Mouse (Mus musculus) urinary bladder, postnatal 36 days (tissue): ENCODE results near the gene Nup214.

ENCODE experiments used
- DNase-seq, 2 experiments: peaks; one replicate each; pipeline ENCODE4 v3.0.0; 2022; ENCODE audit warnings: low spot score in 2 of 2, mixed read lengths in 1 of 2

Gene Nup214

GRCm38 (mm10) chr2:32045375-32045774 lies 71.1 kb downstream of the Nup214 start:
- DNase-seq, result no peak

DNA sequence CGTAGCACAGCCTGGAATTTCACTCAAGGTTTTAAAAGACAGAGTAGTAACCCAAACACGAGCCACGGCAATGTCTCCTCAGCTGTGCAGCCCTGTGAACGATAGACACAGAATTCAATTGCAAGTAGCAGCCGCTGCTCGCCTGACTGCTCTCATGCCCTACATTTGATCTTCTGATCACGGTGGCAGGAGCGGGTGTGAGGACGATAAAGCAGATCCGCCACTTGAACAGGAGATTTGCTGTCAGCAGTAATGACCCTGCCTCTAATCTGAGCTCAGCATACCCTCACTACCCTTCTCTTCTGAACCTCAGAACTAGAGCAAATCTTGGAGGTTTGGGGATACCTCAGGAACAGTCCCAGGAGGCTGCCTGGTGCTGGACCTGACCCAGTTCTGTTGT lies 71.8 kb downstream of the Nup214 start:
- no peak for DNase-seq

GRCm38 (mm10) chr2:32047323-32047722 lies 73.1 kb downstream of the Nup214 start:
- no peak for DNase-seq

DNA sequence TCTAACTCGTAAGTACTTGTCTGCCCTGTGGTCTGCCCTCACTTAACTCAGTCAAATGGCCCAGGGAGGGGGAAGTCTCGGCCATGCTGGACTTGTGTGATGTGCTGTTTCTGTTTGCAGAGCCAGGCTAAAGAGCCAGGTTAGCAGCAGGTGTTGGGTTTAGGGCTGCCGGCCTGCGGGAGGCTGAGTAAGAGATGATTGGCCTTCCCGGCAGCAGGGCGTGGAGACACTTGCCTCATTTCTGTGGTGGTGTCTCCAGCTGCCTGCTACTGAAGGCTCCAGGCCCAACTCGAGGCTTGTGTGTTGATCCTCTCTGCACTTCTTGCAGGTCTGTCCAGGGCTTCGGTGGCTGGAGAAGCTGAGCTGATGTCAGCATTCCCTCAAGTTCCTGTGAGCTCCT lies 77.6 kb downstream of the Nup214 start:
- DNase-seq, result no peak

DNA sequence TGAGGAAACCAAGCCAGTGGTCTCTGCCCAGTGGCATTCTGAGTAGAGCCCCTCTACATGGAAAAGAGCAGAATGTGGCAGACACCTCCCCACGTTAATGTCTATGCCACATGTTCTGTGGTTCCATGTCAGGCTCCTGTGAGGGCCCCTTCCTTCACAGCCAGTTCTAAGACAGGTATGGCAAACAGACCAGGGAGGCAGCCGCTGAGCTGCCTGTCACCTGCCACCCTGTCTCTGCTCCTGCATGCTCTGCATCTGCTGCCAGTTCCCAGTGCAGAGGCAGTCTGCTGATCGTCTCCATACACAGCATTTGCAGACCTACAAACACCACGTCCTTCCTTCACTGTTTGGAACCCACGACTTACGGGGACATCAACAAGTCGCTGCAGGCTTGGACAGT lies 78.2 kb downstream of the Nup214 start:
- DNase-seq, result no peak

GRCm38 (mm10) chr2:32055357-32055965 lies 81.2 kb downstream of the Nup214 start:
- DNase-seq, result no peak

DNA sequence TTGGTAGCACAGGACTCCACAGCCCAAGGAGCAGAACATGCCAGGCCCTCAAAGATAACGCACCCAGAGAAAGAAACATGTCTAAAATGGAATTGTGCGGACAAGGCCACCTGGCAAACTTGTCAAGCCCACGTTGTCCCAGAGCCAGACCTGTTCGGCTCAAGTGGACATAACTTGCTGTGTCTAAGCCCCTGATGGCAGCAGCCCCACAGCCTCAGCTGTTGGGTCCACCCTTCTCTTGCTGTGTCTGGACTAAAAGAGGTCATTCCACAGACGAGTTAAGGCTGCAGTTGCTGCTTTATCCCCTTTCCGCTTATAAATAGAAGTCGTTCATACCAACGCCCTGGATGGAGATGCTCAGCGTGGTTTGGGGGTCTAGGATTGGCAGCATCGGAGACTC lies 82.3 kb downstream of the Nup214 start:
- DNase-seq, result no peak

GRCm38 (mm10) chr2:32057360-32057759 lies 83.1 kb downstream of the Nup214 start:
- DNase-seq, result no peak

DNA sequence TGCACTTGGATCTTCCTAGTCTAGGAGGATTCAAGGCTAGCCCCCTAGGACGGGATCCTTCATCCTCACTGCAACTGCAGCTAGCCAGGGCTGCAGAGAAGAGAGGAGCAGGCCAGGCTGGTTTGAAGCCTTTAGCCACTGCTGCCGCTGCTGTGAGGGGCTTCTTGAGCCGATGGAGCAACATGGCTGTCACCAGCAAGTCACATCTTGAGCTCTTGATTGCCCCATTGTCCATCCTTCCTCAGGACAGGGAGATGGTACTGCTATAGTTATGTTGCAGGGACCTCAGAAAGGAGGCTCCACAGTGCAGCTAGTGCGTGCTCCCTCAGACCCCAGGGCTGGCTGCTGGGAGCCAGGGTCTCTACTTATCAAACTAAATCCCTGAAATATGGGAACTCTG lies 83.6 kb downstream of the Nup214 start:
- no peak for DNase-seq

- no peak for DNase-seq
These were observed 84.0 kb downstream of the Nup214 start for GRCm38 (mm10) chr2:32058241-32058640.

GRCm38 (mm10) chr2:32058716-32059115 lies 84.5 kb downstream of the Nup214 start:
- DNase-seq, result no peak

- no peak for DNase-seq
These were observed 85.4 kb downstream of the Nup214 start for GRCm38 (mm10) chr2:32059613-32060012.

DNA sequence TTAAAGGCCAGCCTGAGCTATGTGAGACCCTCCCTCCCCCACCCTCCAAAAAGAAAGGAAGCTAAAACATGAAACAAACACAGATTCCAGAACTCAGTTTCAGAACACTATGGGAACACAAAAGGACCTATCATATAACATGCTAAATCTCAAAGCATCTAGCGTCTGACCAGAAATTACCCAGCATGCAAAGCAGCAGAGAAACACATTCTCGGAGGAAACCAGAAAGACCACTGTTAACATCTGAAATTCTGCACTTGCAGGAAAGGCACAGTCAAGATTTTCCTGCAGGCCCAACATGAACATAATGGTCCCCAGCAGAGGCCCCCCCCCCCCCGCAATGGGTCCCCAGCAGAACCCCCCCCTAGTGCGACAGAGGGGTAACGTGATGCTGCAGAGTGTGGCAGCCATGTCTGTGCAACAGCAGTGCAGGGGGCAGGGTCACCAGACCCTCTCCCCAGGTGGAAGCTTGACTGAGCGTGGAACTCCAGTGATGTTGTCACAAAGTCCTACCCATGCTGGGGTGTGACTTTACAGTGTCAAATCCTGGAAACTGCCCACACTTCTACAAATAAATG lies 86.1 kb downstream of the Nup214 start:
- no peak for DNase-seq

GRCm38 (mm10) chr2:32061189-32061588 lies 87.0 kb downstream of the Nup214 start:
- no peak for DNase-seq

- DNase-seq, result no peak
These were observed 87.7 kb downstream of the Nup214 start for GRCm38 (mm10) chr2:32061722-32062505.

GRCm38 (mm10) chr2:32062626-32063410 lies 88.6 kb downstream of the Nup214 start:
- no peak for DNase-seq

DNA sequence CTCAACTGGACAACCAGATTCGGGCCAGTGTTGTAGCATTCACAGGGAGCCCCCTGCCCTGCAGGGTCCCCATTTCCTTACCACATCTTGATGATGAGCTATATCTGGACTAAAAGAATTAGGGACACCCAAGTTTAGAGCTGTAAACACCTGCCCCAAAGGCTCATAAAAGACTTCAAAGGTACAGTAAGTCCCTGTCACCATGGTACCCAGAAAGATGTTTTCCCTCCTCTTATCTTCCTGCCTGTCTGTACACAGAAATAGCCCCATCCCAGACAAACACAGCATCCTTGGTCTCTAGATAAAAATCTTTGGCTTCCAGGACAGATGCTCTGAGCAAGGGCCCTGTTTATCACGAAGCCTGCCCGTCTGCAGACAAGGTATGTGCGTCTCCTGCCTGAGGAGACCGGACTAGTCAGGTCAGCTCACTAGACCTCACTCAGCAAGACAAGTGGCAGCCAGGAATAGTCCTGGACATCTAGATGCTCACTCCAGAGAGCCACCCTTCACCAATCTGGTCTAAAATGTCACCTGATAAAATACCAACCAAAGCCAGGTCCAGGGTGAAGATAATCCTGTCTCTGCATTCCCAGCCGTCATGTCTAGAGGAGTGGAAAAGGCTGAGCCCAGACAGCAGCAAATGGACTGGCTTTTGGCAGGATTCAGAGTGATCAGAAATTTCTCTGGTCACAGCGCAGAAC lies 89.4 kb downstream of the Nup214 start:
- no peak for DNase-seq

GRCm38 (mm10) chr2:32064913-32065312 lies 90.7 kb downstream of the Nup214 start:
- DNase-seq, result no peak

- DNase-seq, result no peak
These were observed 91.1 kb downstream of the Nup214 start for GRCm38 (mm10) chr2:32065371-32065791.

DNA sequence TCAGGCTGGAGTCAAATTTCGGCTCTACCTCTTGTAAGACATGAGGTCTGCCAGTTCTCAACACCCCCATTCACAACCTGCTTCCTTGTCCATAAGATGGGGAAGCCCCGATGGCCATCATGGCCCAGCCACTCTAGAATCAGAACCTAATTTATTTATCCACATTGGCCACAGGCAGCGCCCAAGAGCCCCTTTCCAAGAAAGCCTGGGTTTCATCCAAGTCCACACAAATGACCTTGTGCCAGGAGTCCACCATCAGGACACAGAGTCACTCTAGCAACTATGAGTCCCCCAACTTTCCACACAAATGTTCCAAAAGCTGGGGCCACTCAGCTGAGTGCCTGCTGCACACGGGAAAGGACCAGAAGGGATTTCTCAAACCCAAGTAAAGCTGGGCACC lies 91.8 kb downstream of the Nup214 start:
- DNase-seq, result no peak

DNA sequence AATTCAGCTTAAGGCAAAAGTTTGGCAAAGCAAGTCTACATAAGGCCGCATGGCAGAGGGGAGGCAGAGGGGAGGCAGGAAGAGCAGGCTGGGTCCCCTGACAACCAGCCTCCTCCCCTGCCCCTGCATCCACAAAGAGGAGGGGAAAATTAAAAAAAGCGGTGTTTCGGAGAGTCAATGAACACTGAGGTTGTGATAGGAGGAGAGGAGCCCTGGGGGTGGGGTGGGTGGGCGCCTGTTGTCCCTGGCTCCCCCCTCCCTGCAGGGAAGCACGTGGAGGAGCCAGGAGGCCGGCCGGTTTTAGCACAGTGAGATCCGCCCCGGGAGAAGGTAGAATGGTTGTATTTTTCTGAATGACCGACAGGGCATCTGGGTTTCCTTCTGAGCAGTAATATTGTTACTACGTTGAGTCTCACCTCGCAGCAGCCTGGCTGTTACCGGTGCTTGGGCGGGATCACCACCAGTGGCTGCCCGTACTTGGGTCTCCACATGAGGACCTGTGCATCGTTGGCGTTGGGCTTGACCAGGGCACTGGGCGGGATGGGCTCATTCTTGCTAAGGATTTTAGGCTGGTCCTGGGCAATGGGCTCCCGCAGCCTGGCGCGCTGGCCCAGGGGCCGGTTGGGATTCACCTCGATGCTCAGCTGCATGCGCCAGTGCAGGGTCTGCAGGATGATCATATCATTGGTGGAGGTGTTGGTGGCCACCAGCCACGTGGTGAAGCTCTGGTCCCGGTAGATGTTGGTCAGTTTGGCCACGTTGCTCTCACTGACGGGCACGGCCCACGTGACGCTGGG lies 94.8 kb downstream of the Nup214 start:
- DNase-seq, result no peak
